ENCODE assay signal across 22 mouse cellular contexts in genomic region chr4:91248650-91249049, GRCm38 (mm10).
"Had no signal": no experiment of that assay in that cellular context is flagged by ENCODE, and none has a peak within 500 bp of the region (broad histone marks: within the 10 kb centered on the region; RNA-seq: fewer than 3 reads in every experiment).

No protein-coding gene starts in this region.

- H3K27ac ChIP-seq: liver, embryonic 13.5 days; liver, embryonic 15.5 days; lung, embryonic 15.5 days; macrophage; midbrain, embryonic 12.5 days; stomach, embryonic 15.5 days; stomach, postnatal 0 days had no signal

- ATAC-seq: liver, postnatal 0 days; lung, postnatal 0 days had no signal

- H3K9ac ChIP-seq: liver, embryonic 13.5 days; liver, embryonic 15.5 days; liver, postnatal 0 days; lung, embryonic 15.5 days; midbrain, embryonic 12.5 days; stomach, embryonic 15.5 days had no signal

- H3K36me3 ChIP-seq: liver, embryonic 13.5 days; liver, embryonic 15.5 days; lung, embryonic 15.5 days; stomach, embryonic 15.5 days had no signal

- H3K4me1 ChIP-seq: liver, embryonic 13.5 days; liver, embryonic 15.5 days; lung, embryonic 15.5 days; megakaryocyte, embryonic 14.5 days; stomach, embryonic 15.5 days had no signal

- H3K27me3 ChIP-seq: liver, embryonic 13.5 days; liver, embryonic 15.5 days; lung, embryonic 15.5 days; megakaryocyte, embryonic 14.5 days; midbrain, embryonic 12.5 days; stomach, embryonic 15.5 days had no signal

- H3K9me3 ChIP-seq: liver, embryonic 13.5 days; liver, embryonic 15.5 days; lung, embryonic 15.5 days; midbrain, embryonic 12.5 days; stomach, embryonic 15.5 days had no signal

- DNase-seq: liver, embryonic 13.5 days; liver, postnatal 0 days; lung, adult 2 months; lung, postnatal 14 days; lung, postnatal 36 days; retina, postnatal 1 day; right cerebral cortex, adult 18-20 months; right cerebral cortex, postnatal 25 days; right cerebral cortex, postnatal 4 days; spleen, adult 18-20 months; thymus, adult 2 months; thymus, postnatal 25 days; thymus, postnatal 4 days had no signal

- H3K4me3 ChIP-seq: liver, embryonic 13.5 days; liver, embryonic 15.5 days; lung, embryonic 15.5 days; megakaryocyte, embryonic 14.5 days; midbrain, embryonic 12.5 days; stomach, embryonic 15.5 days had no signal

- H3K4me2 ChIP-seq: liver, embryonic 11.5 days; liver, embryonic 13.5 days; liver, embryonic 15.5 days; lung, embryonic 15.5 days; midbrain, embryonic 12.5 days; stomach, embryonic 15.5 days had no signal
